Mouse (Mus musculus) ES-Bruce4 (cell line): Measurements from ENCODE around the gene Taf1c. TPM values are rescaled to one million over a fixed set of nuclear protein-coding genes. Genes with fewer than 3 reads are reported as not detected.

Experiments
- H3K27ac ChIP-seq: 2 replicates; pipeline ENCODE4 v1.5.1; 2012; ENCODE audit warnings: low read length, inconsistent platforms; ENCODE audit not compliant: insufficient read depth
- H3K27me3 ChIP-seq: 2 replicates; pipeline ENCODE4 v1.6.1; 2012; ENCODE audit warnings: mild to moderate bottlenecking, low read length, inconsistent platforms; ENCODE audit not compliant: control insufficient read depth, poor library complexity, insufficient read depth, severe bottlenecking
- H3K36me3 ChIP-seq: 2 replicates; pipeline ENCODE4 v1.6.1; 2012; ENCODE audit warnings: inconsistent platforms, mild to moderate bottlenecking, low read length, moderate library complexity; ENCODE audit not compliant: control insufficient read depth, poor library complexity, insufficient read depth, severe bottlenecking
- H3K4me1 ChIP-seq: one replicate; pipeline ENCODE4 v1.8.1; 2011; ENCODE audit warnings: low read length; ENCODE audit not compliant: control insufficient read depth, insufficient read depth
- H3K4me3 ChIP-seq: 2 replicates; pipeline ENCODE4 v1.5.1; 2011; ENCODE audit warnings: low read depth, mild to moderate bottlenecking, low read length
- H3K9ac ChIP-seq: 2 replicates; pipeline ENCODE4 v1.6.1; 2012; ENCODE audit warnings: low read depth, mild to moderate bottlenecking, inconsistent platforms; ENCODE audit not compliant: poor library complexity, severe bottlenecking
- H3K9me3 ChIP-seq: replicated peaks from 2 replicates; pipeline ENCODE4 v1.6.1; 2012; ENCODE audit warnings: mild to moderate bottlenecking, low read length, inconsistent platforms; ENCODE audit not compliant: control insufficient read depth, poor library complexity, insufficient read depth, severe bottlenecking
- CTCF ChIP-seq: IDR thresholded peaks from one replicate; pipeline ENCODE4 v1.8.1; 2011; ENCODE audit warnings: low read depth, low read length
- EP300 ChIP-seq: IDR thresholded peaks from 2 replicates; pipeline ENCODE4 v1.6.1; 2011; ENCODE audit warnings: low read depth, low read length; ENCODE audit not compliant: insufficient read depth
- POLR2A ChIP-seq: IDR thresholded peaks from one replicate; pipeline ENCODE4 v1.8.1; 2011; ENCODE audit warnings: low read length; ENCODE audit not compliant: insufficient read depth
- polyA plus RNA-seq: library from polyadenylated mRNA; stranded (reverse); fragments of >200 nt; gene quantifications from 2 replicates; pipeline ENCODE4 v1.2.4, GENCODE M21; 2011; ENCODE audit warnings: low read depth; ENCODE audit not compliant: missing spikeins, insufficient read depth, insufficient read length

The Taf1c gene
- 7.3 and 7.5 TPM in 2 replicates for polyA plus RNA-seq

GRCm38 (mm10) chr8:119604996-119605395, at the start of gene Taf1c:
Gene Taf1c, minus strand, starts transcription at chr8:119605222.
- H3K27ac ChIP-seq, result no peak within 1 kb of the TSS
- H3K4me1 ChIP-seq, result no peaks in the 10 kb centered on the region
- H3K36me3 ChIP-seq, result peaks cover 23% of the 10 kb centered on the region
- peak; percentile 73 for TF ChIP-seq POLR2A
- TF ChIP-seq CTCF, result peak; percentile 81
- TF ChIP-seq EP300, result peak; percentile 57; the same call in 1 of the 2 replicates
- H3K9me3 ChIP-seq, result 0 out of 2 replicates have a peak, but pooled peaks cover 11% of the 10 kb centered on the region
- peak within 1 kb of the TSS; percentile 90 for H3K4me3 ChIP-seq
- H3K9ac ChIP-seq, result peak within 1 kb of the TSS; percentile 82
- H3K27me3 ChIP-seq, result no peaks in the 10 kb centered on the region

DNA sequence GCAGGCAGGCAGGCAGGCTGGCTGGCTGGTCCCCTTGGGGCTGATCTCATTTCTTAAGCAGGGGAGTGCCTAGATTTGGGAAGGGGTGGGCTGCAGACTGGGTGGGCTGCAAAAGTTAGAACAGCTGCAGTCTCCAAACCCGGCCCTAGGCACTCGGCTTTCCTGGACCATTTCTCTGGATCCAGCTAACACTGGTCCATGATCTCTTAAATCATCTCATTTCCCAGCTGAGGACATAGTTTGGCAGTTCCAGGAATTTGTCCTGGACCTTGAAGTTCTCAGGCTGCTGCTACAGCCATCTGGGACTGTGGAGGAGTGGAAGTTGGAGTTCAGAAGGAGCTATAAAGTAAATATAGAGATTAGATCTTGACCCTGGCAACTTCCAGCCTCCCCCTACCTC, 46.3 kb upstream of the Taf1c start:
- no peak for TF ChIP-seq POLR2A
- TF ChIP-seq EP300, result no peak
- TF ChIP-seq CTCF, result no peak
- no peaks in the 10 kb centered on the region; the same call in 1 of the 2 replicates for H3K9me3 ChIP-seq

DNA sequence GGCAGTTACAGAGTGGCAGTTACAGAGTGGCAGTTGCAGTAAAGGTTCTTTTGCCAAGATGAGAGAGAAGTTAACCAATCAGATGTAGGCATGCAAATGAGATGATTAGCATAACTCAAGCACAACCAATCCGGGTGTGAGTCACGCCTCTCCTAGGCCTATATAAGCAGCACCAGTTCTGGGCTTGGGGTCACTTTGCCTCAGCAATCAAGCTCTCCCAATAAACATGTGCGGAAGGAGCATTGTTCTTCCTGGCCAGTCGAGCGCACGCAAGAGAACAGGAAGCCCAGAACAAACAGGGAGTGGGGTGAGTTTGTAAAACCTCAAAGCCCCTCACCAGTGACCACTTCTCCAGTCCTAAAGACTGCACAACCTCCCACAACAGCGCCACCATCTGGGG, 41.8 kb upstream of the Taf1c start:
- no peaks in the 10 kb centered on the region for H3K36me3 ChIP-seq
- no peak overlapping the region for H3K9ac ChIP-seq
- H3K9me3 ChIP-seq, result no peaks in the 10 kb centered on the region; the same call in 1 of the 2 replicates
- TF ChIP-seq CTCF (no peak), POLR2A (no peak), EP300 (no peak)
- no peak overlapping the region for H3K27ac ChIP-seq
- no peak overlapping the region for H3K4me3 ChIP-seq
- no peaks in the 10 kb centered on the region for H3K4me1 ChIP-seq
- H3K27me3 ChIP-seq, result no peaks in the 10 kb centered on the region

More for the DNA sequence above, 46.3 kb upstream of the Taf1c start:
- no peaks in the 10 kb centered on the region for H3K36me3 ChIP-seq
- H3K9ac ChIP-seq, result no peak overlapping the region
- H3K27ac ChIP-seq, result no peak overlapping the region
- H3K4me1 ChIP-seq, result no peaks in the 10 kb centered on the region
- H3K27me3 ChIP-seq, result no peaks in the 10 kb centered on the region
- no peak overlapping the region for H3K4me3 ChIP-seq

- Histone ChIP-seq H3K4me3 (no peak overlapping the region), H3K27me3 (no peaks in the 10 kb centered on the region), H3K36me3 (no peaks in the 10 kb centered on the region), H3K9ac (no peak overlapping the region), H3K4me1 (no peaks in the 10 kb centered on the region), H3K9me3 (no peaks in the 10 kb centered on the region; the same call in 1 of the 2 replicates), H3K27ac (no peak overlapping the region)
- TF ChIP-seq EP300, result no peak
- peak; percentile 43 for TF ChIP-seq CTCF
Measured at GRCm38 (mm10) chr8:119646197-119646596, 41.2 kb upstream of the Taf1c start.

DNA sequence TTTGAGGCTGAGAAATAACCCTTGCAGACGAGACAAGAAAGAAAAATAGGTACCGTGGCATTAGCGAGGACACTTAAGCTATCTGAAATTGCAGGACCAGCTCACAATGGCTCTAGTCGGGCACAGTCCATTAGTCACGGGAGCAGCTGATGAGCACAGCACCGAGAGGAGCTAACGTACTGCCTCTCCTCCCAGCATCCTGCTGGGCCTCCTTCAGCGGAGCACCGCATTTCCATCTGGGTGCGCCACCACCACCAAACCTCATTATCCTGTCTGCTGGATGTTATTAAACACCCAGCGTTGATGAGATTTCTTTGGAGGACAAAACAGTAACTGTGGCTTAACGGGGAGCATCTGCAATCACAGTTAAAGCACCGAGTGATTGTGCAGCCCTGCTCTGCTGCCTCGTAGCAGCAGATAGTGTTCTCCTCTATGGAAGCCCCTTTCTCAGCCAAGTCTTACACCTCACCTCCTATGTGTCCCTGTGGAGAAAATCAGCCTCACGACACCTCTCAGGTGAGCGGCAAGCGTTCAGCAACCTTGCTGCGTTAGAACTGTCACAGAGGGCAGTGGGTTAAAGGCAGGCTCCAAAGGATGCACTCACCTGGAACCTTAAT, 40.1 kb upstream of the Taf1c start:
- no peaks in the 10 kb centered on the region for H3K4me1 ChIP-seq
- H3K4me3 ChIP-seq, result no peak overlapping the region
- no peaks in the 10 kb centered on the region for H3K36me3 ChIP-seq
- H3K9ac ChIP-seq, result no peak overlapping the region
- no peak overlapping the region for H3K27ac ChIP-seq
- TF ChIP-seq EP300 (no peak), POLR2A (no peak), CTCF (no peak)
- no peaks in the 10 kb centered on the region for H3K27me3 ChIP-seq
- no peaks in the 10 kb centered on the region; the same call in 1 of the 2 replicates for H3K9me3 ChIP-seq

GRCm38 (mm10) chr8:119644429-119644960, 39.5 kb upstream of the Taf1c start:
- Histone ChIP-seq H3K27ac (no peak overlapping the region), H3K4me3 (no peak overlapping the region), H3K9ac (no peak overlapping the region), H3K27me3 (no peaks in the 10 kb centered on the region), H3K9me3 (no peaks in the 10 kb centered on the region; the same call in 1 of the 2 replicates), H3K4me1 (no peaks in the 10 kb centered on the region), H3K36me3 (no peaks in the 10 kb centered on the region)
- TF ChIP-seq POLR2A, result no peak
- TF ChIP-seq EP300, result no peak
- no peak for TF ChIP-seq CTCF
